Mouse (Mus musculus): Measurements from ENCODE around the gene Oma1.

Gene Oma1

GRCm38 (mm10) chr4:103357457-103357856, 43.8 kb downstream of the Oma1 start:
- no peak for DNase-seq (ENCODE audit: low read depth, low spot score)

DNA sequence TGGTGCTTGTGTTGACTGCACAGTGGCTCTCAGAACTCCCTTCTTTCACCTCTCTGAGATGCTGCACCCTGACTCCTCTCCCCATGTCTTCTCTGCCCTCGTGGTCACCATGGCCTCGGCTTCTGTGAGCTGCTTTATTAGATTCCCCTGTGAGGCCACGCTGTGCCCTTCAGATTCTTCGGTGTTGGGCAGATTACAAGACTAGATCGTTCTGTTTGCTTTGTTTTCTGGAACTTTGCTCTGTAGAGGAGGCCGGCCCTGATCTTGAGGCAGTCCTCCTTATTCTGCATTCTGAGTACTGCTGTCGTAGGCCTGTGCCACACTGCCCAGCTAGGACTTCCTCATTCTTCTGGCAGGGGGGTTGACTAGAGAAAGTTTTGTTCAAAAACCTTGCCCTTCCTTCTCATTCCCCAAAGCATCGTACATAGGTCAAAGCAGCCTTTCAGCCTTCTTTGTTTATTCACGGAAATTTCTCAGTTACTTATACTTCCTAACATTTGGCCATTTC, 45.4 kb downstream of the Oma1 start:
- DNase-seq (ENCODE audit: low read depth, low spot score), result no peak

DNA sequence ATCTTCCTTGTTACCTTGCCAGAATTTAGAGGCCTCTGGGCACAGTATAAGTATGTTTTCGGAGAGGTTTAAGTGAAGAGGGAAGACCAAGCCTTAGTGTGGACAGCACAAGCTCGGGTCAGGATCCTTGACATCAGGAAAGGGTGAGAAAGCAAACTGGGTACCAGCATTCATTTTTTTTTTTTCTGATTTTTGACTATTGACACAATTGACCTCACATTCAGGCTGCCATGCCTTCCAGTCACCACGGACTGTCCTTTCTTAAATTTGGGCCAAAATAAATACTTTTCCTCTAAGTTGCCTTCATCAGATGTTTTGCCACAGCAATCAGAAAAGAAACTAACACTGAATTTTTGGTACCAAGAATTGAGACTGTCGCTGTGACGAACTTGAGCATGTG, 68.6 kb downstream of the Oma1 start:
- DNase-seq (ENCODE audit: low read depth, low spot score), result no peak

GRCm38 (mm10) chr4:103385031-103385430, 71.4 kb downstream of the Oma1 start:
- no peak for DNase-seq (ENCODE audit: low read depth, low spot score)

DNA sequence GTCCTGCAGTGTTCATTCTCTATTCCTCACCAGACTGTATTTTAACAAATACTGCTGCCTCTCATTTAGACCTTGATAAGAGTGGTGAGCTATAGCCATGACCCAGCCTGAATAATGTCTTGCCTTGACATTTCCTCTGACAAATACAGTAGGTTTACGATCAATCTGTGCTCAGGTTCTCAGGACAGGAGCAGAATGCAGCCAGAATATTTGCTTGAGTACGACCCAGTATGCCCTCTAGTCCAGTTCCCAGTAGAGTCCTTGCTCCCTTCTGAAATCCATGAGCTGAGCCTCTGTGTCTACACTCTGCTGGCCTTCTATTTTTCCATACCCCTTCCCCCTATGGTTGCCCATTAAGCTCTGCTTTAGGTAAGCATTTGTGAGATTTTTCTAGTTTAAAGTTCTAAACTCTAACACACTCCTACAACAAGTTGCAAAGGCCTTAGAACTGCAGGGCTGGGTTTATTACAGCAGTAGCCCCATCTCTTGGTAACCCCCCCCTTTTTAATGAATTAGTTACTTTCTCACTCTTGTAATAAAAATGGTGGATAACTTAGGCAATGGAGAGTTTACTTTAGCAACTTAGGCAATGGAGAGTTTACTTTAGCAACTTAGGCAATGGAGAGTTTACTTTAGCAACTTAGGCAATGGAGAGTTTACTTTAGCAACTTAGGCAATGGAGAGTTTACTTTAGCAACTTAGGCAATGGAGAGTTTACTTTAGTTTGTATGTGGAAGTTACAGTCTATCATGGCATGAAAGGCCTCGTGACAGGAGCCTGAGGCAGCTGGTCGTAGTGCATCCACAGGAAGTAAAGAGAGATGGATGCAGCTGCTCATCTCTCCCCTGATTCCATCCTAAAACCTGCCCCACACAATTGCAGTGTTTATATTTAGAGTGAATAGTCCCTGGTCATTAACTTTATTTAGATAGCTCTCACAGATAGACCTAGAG, 72.5 kb downstream of the Oma1 start:
- DNase-seq (ENCODE audit: low read depth, low spot score), result no peak

DNA sequence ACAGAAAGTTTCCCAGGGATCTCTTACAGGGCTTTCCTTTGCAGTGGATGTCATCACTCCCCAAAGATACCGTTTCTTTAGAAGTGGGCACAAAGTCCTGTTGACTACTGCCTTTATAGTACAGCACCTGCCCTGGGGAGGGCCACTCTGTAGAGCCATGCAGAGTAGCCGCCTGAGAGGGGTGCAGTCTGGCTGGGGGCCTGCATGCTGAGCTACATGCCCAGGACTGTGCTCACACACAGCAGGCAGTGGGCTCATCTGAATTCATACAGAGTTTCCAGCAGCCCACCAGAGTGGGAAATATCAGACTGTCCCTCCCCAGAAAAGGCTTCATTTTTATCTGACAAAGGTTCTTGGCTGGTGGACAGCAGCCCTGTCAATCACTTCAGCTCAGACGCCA, 73.7 kb downstream of the Oma1 start:
- no peak for DNase-seq (ENCODE audit: low read depth, low spot score)

DNA sequence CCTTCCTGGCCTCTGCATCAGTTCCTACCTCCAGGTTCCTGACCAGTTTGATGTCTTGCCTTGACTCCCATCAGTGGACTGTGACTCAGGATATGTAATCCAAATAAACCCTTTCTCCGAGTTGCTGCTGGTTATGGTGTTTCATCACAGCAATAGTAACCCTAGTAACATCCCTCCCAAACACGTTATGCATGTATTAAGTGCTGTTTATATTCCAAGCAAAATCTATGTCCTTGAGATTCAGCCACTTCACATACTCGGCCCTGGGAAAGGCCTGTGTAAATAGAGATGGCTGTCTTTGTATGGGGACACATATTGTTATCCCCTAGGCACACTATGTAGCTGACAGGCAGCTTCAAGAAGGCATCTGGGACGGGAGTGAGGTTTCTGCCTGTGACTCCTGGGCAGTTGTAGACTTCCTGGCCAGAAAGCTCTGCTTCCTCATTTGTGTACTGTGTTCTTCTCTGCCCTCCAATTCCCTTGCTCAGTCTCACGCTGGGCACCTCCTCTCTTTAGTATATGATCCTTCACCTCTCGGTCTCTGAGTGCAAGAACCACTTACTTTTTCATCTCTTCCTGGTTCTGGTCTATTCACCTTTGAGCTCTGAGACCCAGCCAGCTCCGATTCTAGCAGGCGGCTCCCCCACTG, 75.0 kb downstream of the Oma1 start:
- DNase-seq (ENCODE audit: low read depth, low spot score), result no peak

GRCm38 (mm10) chr4:103389583-103389982, 76.0 kb downstream of the Oma1 start:
- no peak for DNase-seq (ENCODE audit: low read depth, low spot score)

DNA sequence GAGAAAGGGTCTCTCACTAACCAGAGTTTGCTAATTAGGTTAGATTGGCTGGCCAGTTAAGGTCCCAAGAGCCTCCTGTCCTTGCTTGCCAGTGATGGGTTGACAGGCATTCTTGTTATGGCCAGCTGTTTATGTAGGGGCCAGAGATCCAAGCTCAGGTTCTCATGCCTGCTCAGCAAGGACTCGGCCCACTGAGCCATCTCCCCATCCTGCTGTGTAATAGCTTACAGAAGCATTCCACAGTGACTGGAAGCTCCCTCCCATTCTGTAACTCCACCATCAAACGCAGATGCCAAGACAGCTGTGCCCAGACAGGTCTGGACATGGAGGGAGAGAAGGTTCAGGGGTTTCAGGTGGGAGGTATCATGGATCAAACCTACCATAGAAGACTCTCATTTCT, 76.9 kb downstream of the Oma1 start:
- DNase-seq (ENCODE audit: low read depth, low spot score), result no peak

DNA sequence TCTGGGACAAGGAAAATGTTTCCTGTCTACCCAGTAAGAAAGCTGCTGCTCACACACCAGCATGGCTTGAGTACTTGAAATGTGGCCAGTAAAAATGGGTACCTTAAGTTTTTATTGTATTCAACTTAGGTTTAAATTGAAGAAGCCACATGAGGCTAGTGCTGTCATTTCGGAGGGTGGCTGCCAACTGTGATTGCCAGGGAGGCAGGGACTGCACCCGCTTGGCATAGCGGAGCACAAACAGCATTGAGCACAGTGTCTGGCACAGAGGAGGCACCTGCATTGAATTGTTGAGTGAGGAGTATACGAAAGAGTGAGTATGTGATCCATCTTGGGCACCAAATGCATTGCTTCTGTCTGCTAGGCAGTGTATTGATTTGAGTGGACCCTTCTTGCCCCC, 81.5 kb downstream of the Oma1 start:
- DNase-seq (ENCODE audit: low read depth, low spot score), result no peak

DNA sequence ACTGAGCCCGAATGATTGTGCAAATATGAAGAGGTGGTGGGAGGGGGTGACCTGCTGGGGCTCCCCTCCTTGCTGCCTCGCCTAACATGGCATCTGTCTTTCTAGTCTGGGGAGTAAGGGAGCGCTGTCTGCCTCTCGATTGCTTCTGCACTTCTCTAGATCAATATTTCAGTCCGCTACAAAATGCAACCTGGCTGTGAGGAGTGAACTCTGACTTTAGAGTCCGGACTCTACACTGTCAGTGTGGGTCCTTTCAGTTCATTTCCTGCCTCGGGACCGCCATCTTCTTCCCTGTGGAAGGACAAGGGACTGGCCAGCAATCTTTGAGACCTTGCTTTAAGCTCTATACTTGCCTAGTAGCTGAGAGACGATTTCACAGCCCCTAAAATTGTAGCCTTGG, 82.3 kb downstream of the Oma1 start:
- DNase-seq (ENCODE audit: low read depth, low spot score), result no peak

- DNase-seq (ENCODE audit: low read depth, low spot score), result no peak
Observed at GRCm38 (mm10) chr4:103396876-103397275, 83.3 kb downstream of the Oma1 start.

GRCm38 (mm10) chr4:103402581-103402980, 89.0 kb downstream of the Oma1 start:
- DNase-seq (ENCODE audit: low read depth, low spot score), result peak; percentile 6

- DNase-seq (ENCODE audit: low read depth, low spot score), result no peak
Observed at GRCm38 (mm10) chr4:103405321-103405720, 91.7 kb downstream of the Oma1 start.

DNA sequence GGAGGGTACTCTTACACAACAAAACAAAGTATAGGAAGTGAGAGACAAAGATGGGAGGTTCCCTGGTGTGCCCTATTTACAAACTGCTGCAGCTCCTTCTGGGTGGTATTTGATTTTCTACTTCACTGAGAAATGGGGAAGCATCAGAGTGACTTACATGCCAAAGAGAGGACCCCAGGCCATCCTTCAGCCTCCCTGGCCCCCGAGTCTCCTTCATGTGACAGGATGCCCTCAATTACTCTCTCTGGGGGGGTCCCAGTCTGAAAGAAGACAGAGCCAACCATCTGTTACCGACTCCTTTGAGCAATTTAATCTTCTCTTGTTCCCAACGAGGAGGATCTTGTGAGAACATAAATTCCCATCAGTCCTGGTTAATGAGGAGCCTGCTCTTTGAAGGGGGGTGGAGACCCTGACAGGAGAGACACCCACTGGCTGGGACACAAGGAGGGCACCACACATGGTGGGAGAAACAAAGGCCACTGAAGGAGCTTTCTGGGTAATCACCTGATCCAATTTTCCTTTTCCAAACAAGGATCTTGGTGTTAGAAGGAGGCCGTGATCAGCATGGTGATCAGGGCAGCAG, 96.7 kb downstream of the Oma1 start:
- DNase-seq (ENCODE audit: low read depth, low spot score), result no peak

All from retina, adult 2 months (tissue).